Mouse (Mus musculus) frontal cortex, postnatal 14 days (tissue): ENCODE data around the gene Caly.
A peak's percentile ranks its signal among the peaks of the same experiment; 100 is the strongest.

Experiments used
- DNase-seq, 2 experiments: peaks; one replicate each; pipeline ENCODE4 v3.0.0; 2022; ENCODE audit warnings: low spot score in 2 of 2

The Caly gene

GRCm38 (mm10) chr7:140037171-140037555 is 45.2 kb downstream of the Caly start:
- no peak for DNase-seq

GRCm38 (mm10) chr7:140036281-140037170 is 45.8 kb downstream of the Caly start, which contains the start of the genes Zfp511 and Tubgcp2:
TSS of gene Zfp511 (plus strand) at chr7:140036391.
TSS of gene Tubgcp2 (minus strand) at chr7:140036669.
- DNase-seq = peak; percentile 84 to 89

- DNase-seq = no peak
Measured at GRCm38 (mm10) chr7:140035456-140035855, 46.9 kb downstream of the Caly start.

- DNase-seq = no peak
Measured at GRCm38 (mm10) chr7:140033386-140033785, 49.0 kb downstream of the Caly start.

GRCm38 (mm10) chr7:140032366-140032765 is 50.0 kb downstream of the Caly start:
- DNase-seq = no peak

GRCm38 (mm10) chr7:140031771-140032170 is 50.6 kb downstream of the Caly start:
- no peak for DNase-seq
